8 mouse cellular contexts compared by ENCODE assay signal in genomic region chr3:144719901-144720747, GRCm38 (mm10). TPM values are rescaled to one million over a fixed set of nuclear protein-coding genes. Genes with fewer than 3 reads are reported as not detected.
DNase-seq lines count a peak whose midpoint lies in the region; ATAC-seq and TF ChIP-seq lines count a peak whose summit lies in the region.

Gene Sh3glb1, minus strand, starts transcription at chr3:144720335.

- no peaks in the 10 kb centered on the region for H3K36me3 ChIP-seq in embryonic facial prominence, embryonic 13.5 days
- H3K36me3 ChIP-seq in heart, adult 2 months (ENCODE audit: control insufficient read depth, insufficient read depth, low read length), result peaks cover 21% of the 10 kb centered on the region
- H3K36me3 ChIP-seq in limb, embryonic 13.5 days, result no peaks in the 10 kb centered on the region
- no peaks in the 10 kb centered on the region for H3K36me3 ChIP-seq in midbrain, embryonic 16.5 days (ENCODE audit: control insufficient read depth, insufficient read depth, low read length)

- WGBS in embryonic facial prominence, embryonic 13.5 days, result 1% methylated on average over 75 of the region's 98 CpGs
- under 1% methylated on average over 74 of the region's 98 CpGs for WGBS in heart, adult 2 months
- 1% methylated on average over 64 of the region's 98 CpGs for WGBS in limb, embryonic 13.5 days
- WGBS in midbrain, embryonic 16.5 days, result under 1% methylated on average over 53 of the region's 98 CpGs

- H3K9me3 ChIP-seq in embryonic facial prominence, embryonic 13.5 days, result no peaks in the 10 kb centered on the region
- H3K9me3 ChIP-seq in limb, embryonic 13.5 days, result no peaks in the 10 kb centered on the region
- no peaks in the 10 kb centered on the region for H3K9me3 ChIP-seq in midbrain, embryonic 16.5 days (replicated peaks; ENCODE audit: control insufficient read depth, low read length, poor library complexity, severe bottlenecking)

- H3K27me3 ChIP-seq in embryonic facial prominence, embryonic 13.5 days, result no peaks in the 10 kb centered on the region
- no peaks in the 10 kb centered on the region for H3K27me3 ChIP-seq in heart, adult 2 months (ENCODE audit: control insufficient read depth, insufficient read depth, low read length)
- H3K27me3 ChIP-seq in limb, embryonic 13.5 days, result no peaks in the 10 kb centered on the region
- H3K27me3 ChIP-seq in midbrain, embryonic 16.5 days (ENCODE audit: control insufficient read depth, insufficient read depth, low read depth, low read length), result no peaks in the 10 kb centered on the region

- peaks cover 24% of the 10 kb centered on the region for H3K4me1 ChIP-seq in embryonic facial prominence, embryonic 13.5 days
- H3K4me1 ChIP-seq in heart, adult 2 months (ENCODE audit: control insufficient read depth, insufficient read depth, low read length), result peaks cover 16% of the 10 kb centered on the region
- peaks cover 45% of the 10 kb centered on the region for H3K4me1 ChIP-seq in limb, embryonic 13.5 days
- H3K4me1 ChIP-seq in midbrain, embryonic 16.5 days (ENCODE audit: control insufficient read depth, insufficient read depth, low read length), result peaks cover 34% of the 10 kb centered on the region

- H3K79me2 ChIP-seq in heart, adult 2 months (replicated peaks; ENCODE audit: control insufficient read depth, insufficient read depth, low read length), result peaks cover 6% of the 10 kb centered on the region

- intact Hi-C loops in heart, adult 2 months (cut with DNase I), result loop anchor here (2.0 to 10.0 kb wide), 5 partner anchors 67 to 405 kb away; no protein-coding TSS in a partner anchor

- H3K27ac ChIP-seq in embryonic facial prominence, embryonic 13.5 days, result peak within 1 kb of the TSS; percentile 98
- H3K27ac ChIP-seq in heart, adult 2 months, result peak within 1 kb of the TSS; percentile 97
- H3K27ac ChIP-seq in limb, embryonic 13.5 days, result peak within 1 kb of the TSS; percentile 98
- H3K27ac ChIP-seq in midbrain, embryonic 16.5 days (ENCODE audit: low read length), result peak within 1 kb of the TSS; percentile 98

- no peak for TF ChIP-seq CTCF in heart, adult 2 months (IDR thresholded peaks at IDR 0.05)

- peak; percentile 92 for ATAC-seq in embryonic facial prominence, embryonic 13.5 days (ENCODE audit: insufficient number of reproducible peaks, insufficient read depth, low FRiP score, low TSS enrichment, low read depth)
- ATAC-seq in limb, embryonic 13.5 days (ENCODE audit: low FRiP score, low read depth), result peak; percentile 92
- ATAC-seq in midbrain, embryonic 16.5 days, result peak; percentile 94

- TF ChIP-seq POLR2A in heart, adult 2 months (IDR thresholded peaks at IDR 0.05; ENCODE audit: insufficient read depth, low read depth, low read length), result peak; percentile 61

- H3K4me2 ChIP-seq in embryonic facial prominence, embryonic 13.5 days, result peak within 1 kb of the TSS; percentile 80
- peak within 1 kb of the TSS; percentile 88 for H3K4me2 ChIP-seq in limb, embryonic 13.5 days (replicated peaks)
- H3K4me2 ChIP-seq in midbrain, embryonic 16.5 days (ENCODE audit: low read length), result peak within 1 kb of the TSS; percentile 86

- H3K4me3 ChIP-seq in embryonic facial prominence, embryonic 13.5 days, result peak within 1 kb of the TSS; percentile 85
- H3K4me3 ChIP-seq in heart, adult 2 months, result peak within 1 kb of the TSS; percentile 69
- peak within 1 kb of the TSS; percentile 85 for H3K4me3 ChIP-seq in limb, embryonic 13.5 days
- H3K4me3 ChIP-seq in midbrain, embryonic 16.5 days (ENCODE audit: low read depth, low read length), result peak within 1 kb of the TSS; percentile 85

- peak within 1 kb of the TSS; percentile 87 for H3K9ac ChIP-seq in embryonic facial prominence, embryonic 13.5 days
- H3K9ac ChIP-seq in heart, adult 2 months (ENCODE audit: low read depth, low read length), result peak within 1 kb of the TSS; percentile 83
- H3K9ac ChIP-seq in limb, embryonic 13.5 days, result peak within 1 kb of the TSS; percentile 93
- peak within 1 kb of the TSS; percentile 94 for H3K9ac ChIP-seq in midbrain, embryonic 16.5 days (ENCODE audit: low read depth, low read length)

- 0 out of 2 replicates have a peak, but pooled peaks have one; percentile 24 for TF ChIP-seq EP300 in heart, adult 2 months (IDR thresholded peaks at IDR 0.05; ENCODE audit: insufficient read depth, low read depth, low read length)

- peak; percentile 92 for DNase-seq in 3134 (ENCODE audit: extremely low read depth, insufficient read length, low spot score)
- DNase-seq in adrenal gland, postnatal 36 days, result peak; percentile 98 to 99
- DNase-seq in heart, adult 2 months, result peak; percentile 97 to 99
- peak; percentile 88 to 94 for DNase-seq in kidney, adult 8-10 months
- peak; percentile 99 to 100 for DNase-seq in spleen, postnatal 10 days (ENCODE audit: low spot score in 2 of 2)

RNA-seq across cellular contexts. Expression of gene Sh3glb1, which starts in this region (rescaled TPM):
- 100 to 1,000 TPM; 187 to 216 TPM for total RNA-seq in adrenal gland, postnatal 36 days (2021)
- 87.0 and 89.7 TPM in 2 replicates for polyA plus RNA-seq in embryonic facial prominence, embryonic 13.5 days (2015; fragmentation: Nextera tagmentation; extraction: Ambion mirVana)
- total RNA-seq in heart, adult 2 months (2021), result 100 to 1,000 TPM; 314 to 407 TPM
- polyA plus RNA-seq in heart, adult 2 months (2012; rRNA removed), result 94.5 and 121 TPM in 2 replicates
- 116 and 126 TPM in 2 replicates for polyA plus RNA-seq in limb, embryonic 13.5 days (2015; fragmentation: Nextera tagmentation; extraction: Ambion mirVana)
- polyA plus RNA-seq in midbrain, embryonic 16.5 days (2015; fragmentation: Nextera tagmentation; extraction: Ambion mirVana), result 117 and 118 TPM in 2 replicates

Comparison
In these comparisons a context has a peak if more than half of its experiments do, and no peak if none do; other contexts are left out.
1. Peak in every context shown above with its lines: DNase-seq, ATAC-seq, H3K4me3 ChIP-seq and H3K27ac ChIP-seq.